Mouse (Mus musculus): ENCODE data around the gene Lrba. TPM values are rescaled to one million over a fixed set of nuclear protein-coding genes. Genes with fewer than 3 reads are reported as not detected.

Lrba gene
- polyA plus RNA-seq, 1 experiment from 2014 or later = 4.4 TPM

DNA sequence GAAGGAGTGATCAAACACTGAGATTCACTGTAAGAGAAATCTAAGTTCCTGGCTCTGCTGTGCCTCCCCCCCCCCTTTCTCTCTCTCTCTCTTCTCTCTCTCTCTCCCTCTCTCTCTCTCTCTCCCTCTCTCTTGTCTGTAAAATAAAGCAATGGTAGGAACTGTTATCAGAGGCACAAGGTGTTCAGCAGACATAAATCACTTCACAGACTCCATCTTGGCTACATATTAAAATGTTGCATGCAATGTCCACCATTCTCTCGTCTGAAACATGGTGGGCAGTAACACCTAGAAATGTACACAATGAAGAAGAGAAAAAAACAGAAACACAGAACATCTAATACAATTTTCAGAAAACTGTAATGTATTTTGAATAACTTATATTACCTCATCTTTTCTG is 534.9 kb downstream of the Lrba start:
- no peak for ATAC-seq (ENCODE audit: low FRiP score)
- H3K4me2 ChIP-seq = no peak overlapping the region
- no peak overlapping the region for H3K4me3 ChIP-seq (replicated peaks)
- 93% methylated on average over 1 of the region's 1 CpGs for WGBS
- no peaks in the 10 kb centered on the region for H3K9me3 ChIP-seq
- H3K36me3 ChIP-seq (replicated peaks) = no peaks in the 10 kb centered on the region
- H3K27ac ChIP-seq = no peak overlapping the region
- peaks cover 10% of the 10 kb centered on the region for H3K27me3 ChIP-seq
- peaks cover 4% of the 10 kb centered on the region; the same call in 1 of the 2 replicates for H3K4me1 ChIP-seq
- H3K9ac ChIP-seq = no peak overlapping the region

DNA sequence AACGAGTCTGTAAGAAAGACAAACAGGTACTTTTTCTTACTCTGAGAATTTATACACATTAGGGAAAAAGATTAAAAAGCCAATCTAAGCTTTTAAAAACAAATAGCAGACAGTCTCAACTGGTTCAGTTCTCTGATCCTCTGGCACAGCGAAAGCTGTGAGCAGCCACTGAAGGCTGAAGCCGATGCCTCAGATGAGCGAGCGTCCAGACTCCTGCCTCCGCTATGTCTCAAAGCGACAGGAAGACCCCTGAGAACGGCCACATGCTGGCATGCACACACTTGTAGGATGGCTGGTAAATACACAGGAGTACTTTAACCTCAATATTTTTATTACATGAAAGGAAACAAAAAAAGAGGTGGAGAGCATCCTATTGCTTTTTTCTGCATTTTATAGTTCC is 535.4 kb downstream of the Lrba start:
- Histone ChIP-seq H3K27ac (no peak overlapping the region), H3K4me3 (replicated peaks) (no peak overlapping the region), H3K4me2 (no peak overlapping the region), H3K9me3 (no peaks in the 10 kb centered on the region), H3K9ac (no peak overlapping the region), H3K36me3 (replicated peaks) (no peaks in the 10 kb centered on the region), H3K27me3 (peaks cover 9% of the 10 kb centered on the region), H3K4me1 (peaks cover 4% of the 10 kb centered on the region; the same call in 1 of the 2 replicates)
- ATAC-seq (ENCODE audit: low FRiP score) = no peak
- 55% methylated on average over 8 of the region's 8 CpGs for WGBS

DNA sequence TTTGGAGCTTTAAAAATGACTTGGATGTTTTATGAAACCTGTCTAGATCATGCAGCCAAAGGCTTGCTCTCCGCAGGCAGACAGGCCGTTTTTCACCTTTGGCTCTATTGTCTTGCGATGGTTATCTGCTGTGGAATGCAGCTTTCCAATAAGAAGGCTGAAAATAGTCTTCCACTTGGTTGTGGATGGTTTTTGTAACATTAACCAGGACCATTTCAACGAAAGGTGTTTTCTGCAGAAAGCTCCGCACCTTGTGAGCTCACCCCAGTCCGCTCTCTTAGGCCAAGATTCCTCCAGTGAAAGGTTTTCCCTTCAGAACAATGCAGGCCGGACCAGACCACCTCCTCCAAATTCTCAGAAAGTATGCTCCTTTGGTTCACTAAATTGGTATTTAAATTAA is 536.0 kb downstream of the Lrba start:
- Histone ChIP-seq H3K4me1 (no peaks in the 10 kb centered on the region), H3K27me3 (peaks cover 6% of the 10 kb centered on the region; the same call in 1 of the 2 replicates), H3K4me2 (no peak overlapping the region), H3K9ac (no peak overlapping the region), H3K4me3 (replicated peaks) (no peak overlapping the region), H3K36me3 (replicated peaks) (no peaks in the 10 kb centered on the region), H3K9me3 (no peaks in the 10 kb centered on the region), H3K27ac (no peak overlapping the region)
- no peak for ATAC-seq (ENCODE audit: low FRiP score)
- WGBS = 54% methylated on average over 7 of the region's 7 CpGs

DNA sequence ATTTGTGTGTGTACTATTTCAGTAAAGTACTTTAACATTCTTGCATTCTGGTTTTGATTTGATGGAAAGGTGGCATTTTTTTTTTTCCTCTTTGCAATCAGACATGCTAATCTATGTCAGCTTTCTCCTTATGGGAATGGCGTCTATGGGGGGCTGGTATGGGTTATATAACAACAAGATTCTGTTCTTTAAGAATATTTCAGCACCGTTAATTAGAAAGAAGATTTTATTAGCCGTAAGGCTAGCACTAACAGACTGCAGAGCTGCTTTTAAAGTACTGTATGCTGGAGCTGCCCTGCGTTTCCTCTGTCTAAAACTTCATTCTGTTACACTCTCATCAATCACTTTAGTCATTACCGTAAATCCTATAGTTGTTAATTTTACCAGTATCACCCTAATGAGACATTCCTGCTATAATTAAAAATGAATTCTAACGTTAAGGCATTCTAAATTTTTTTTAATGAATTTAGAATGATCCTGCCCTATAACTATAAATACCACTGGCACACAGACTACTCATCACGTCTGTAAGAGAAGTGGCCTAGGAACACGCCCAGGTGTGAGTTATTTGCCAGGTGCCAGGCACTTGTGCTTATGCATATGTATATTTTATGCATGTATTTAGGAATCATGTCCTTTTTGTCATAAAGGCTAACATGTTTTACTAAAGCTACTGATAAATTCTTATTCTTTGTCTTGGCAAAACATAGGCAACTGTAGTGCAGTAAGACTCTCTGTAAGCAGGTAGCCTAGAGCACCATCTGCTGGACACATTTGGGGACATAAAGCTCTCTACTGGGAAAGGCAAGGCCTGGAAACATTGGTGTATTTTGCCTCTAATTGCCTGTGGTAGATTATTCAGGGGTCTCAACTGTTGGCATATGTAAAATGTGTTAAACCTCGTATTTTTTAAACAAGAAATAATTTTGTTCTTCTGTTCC is 536.9 kb downstream of the Lrba start:
- H3K4me2 ChIP-seq = no peak overlapping the region
- no peak overlapping the region for H3K4me3 ChIP-seq (replicated peaks)
- no peaks in the 10 kb centered on the region for H3K4me1 ChIP-seq
- H3K36me3 ChIP-seq (replicated peaks) = no peaks in the 10 kb centered on the region
- no peaks in the 10 kb centered on the region for H3K9me3 ChIP-seq
- peak; percentile 79 for ATAC-seq (ENCODE audit: low FRiP score)
- H3K27me3 ChIP-seq = peaks cover 6% of the 10 kb centered on the region; the same call in 1 of the 2 replicates
- H3K27ac ChIP-seq = no peak overlapping the region
- 69% methylated on average over 9 of the region's 9 CpGs for WGBS
- no peak overlapping the region for H3K9ac ChIP-seq

DNA sequence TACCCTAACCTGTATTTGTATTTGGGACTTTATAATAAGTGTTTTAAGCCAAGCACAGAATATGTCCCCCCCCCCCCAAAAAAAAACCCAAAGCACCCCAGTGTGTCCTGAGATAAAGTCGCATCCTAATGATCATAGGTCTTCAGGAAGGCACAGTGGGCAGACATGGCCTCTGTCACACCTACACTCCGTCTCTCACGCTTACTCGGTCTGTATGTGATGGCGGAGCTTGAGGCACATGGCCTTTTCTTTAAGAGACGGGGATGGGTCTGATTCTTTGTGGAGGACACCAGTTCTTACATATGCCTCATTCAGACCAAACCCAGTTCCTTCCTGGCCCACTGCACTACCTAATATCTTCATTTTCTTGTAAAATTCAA is 537.5 kb downstream of the Lrba start:
- Histone ChIP-seq H3K4me2 (no peak overlapping the region), H3K9me3 (no peaks in the 10 kb centered on the region), H3K4me3 (replicated peaks) (no peak overlapping the region), H3K4me1 (no peaks in the 10 kb centered on the region), H3K9ac (no peak overlapping the region), H3K27me3 (peaks cover 6% of the 10 kb centered on the region; the same call in 1 of the 2 replicates), H3K27ac (no peak overlapping the region), H3K36me3 (replicated peaks) (no peaks in the 10 kb centered on the region)
- 92% methylated on average over 6 of the region's 6 CpGs for WGBS
- 0 out of 2 replicates have a peak, but pooled peaks have one; percentile 51 for ATAC-seq (ENCODE audit: low FRiP score)

DNA sequence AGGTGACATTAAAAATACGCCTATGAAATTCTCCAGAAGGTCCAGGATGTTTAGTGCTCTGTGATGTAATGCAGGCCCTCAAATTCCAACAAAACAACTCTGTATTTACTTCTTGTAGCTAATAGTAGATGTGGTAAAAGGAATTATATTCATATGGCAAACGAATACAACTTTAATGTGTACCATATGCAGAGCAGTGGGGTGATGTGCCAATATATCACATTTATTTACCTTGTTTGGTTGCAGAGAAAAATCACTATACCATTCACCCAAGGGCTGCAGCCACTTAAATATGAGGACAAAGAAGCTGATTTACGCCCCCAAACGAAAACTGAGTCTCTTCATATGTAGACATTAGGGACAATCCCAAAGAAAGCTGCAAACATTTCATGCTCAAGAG is 538.0 kb downstream of the Lrba start:
- Histone ChIP-seq H3K36me3 (replicated peaks) (no peaks in the 10 kb centered on the region), H3K4me3 (replicated peaks) (no peak overlapping the region), H3K27ac (no peak overlapping the region), H3K9ac (no peak overlapping the region), H3K9me3 (no peaks in the 10 kb centered on the region), H3K27me3 (peaks cover 6% of the 10 kb centered on the region; the same call in 1 of the 2 replicates), H3K4me2 (no peak overlapping the region), H3K4me1 (no peaks in the 10 kb centered on the region)
- 92% methylated on average over 4 of the region's 4 CpGs for WGBS
- no peak for ATAC-seq (ENCODE audit: low FRiP score)

DNA sequence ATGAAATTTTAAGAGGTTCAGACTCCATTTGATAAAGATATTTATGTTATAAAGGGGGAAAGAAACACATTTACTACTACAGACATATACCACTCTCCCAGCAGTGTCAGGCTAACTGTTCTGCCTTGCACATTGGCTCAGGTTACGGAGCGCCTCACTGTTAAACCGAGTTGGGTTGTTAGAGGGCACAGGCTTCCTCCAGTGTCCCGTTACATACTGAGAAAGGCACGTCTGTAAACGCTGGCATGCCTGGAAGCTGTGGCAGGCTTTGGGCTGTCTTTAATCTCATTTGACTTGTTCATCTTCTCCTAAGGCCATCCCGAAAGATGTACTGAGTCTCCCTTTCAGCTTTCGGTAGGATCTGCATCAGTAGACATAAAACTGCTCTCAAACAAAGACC is 544.1 kb downstream of the Lrba start:
- Histone ChIP-seq H3K27ac (no peak overlapping the region), H3K4me2 (no peak overlapping the region), H3K36me3 (replicated peaks) (no peaks in the 10 kb centered on the region), H3K9ac (no peak overlapping the region), H3K9me3 (no peaks in the 10 kb centered on the region), H3K4me1 (peaks cover 13% of the 10 kb centered on the region), H3K4me3 (replicated peaks) (no peak overlapping the region), H3K27me3 (no peaks in the 10 kb centered on the region; the same call in 1 of the 2 replicates)
- WGBS = 21% methylated on average over 8 of the region's 8 CpGs
- no peak for ATAC-seq (ENCODE audit: low FRiP score)

DNA sequence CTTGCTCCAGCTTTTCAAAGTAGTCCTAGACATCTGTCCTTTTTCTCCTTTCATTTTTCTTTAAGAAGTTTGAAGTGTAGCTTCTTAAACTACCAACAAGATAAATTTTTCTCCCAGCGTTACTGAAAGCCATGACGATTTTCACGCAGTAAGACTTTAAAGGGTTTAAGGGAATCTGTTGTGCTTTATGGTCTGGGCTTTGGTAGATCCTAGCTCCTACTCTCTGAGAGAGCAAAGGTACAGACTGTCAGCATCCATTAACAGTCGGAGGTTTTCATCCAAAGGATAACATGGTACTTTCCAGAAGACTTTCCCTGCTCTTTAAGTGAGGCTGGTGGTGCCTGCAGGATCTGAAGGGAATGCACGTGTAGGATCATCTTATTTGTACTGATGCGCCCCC is 544.5 kb downstream of the Lrba start:
- Histone ChIP-seq H3K9me3 (no peaks in the 10 kb centered on the region), H3K4me1 (peaks cover 13% of the 10 kb centered on the region), H3K27me3 (no peaks in the 10 kb centered on the region; the same call in 1 of the 2 replicates), H3K27ac (no peak overlapping the region), H3K9ac (no peak overlapping the region), H3K4me2 (no peak overlapping the region), H3K36me3 (replicated peaks) (no peaks in the 10 kb centered on the region), H3K4me3 (replicated peaks) (no peak overlapping the region)
- WGBS = 55% methylated on average over 6 of the region's 6 CpGs
- no peak for ATAC-seq (ENCODE audit: low FRiP score)

DNA sequence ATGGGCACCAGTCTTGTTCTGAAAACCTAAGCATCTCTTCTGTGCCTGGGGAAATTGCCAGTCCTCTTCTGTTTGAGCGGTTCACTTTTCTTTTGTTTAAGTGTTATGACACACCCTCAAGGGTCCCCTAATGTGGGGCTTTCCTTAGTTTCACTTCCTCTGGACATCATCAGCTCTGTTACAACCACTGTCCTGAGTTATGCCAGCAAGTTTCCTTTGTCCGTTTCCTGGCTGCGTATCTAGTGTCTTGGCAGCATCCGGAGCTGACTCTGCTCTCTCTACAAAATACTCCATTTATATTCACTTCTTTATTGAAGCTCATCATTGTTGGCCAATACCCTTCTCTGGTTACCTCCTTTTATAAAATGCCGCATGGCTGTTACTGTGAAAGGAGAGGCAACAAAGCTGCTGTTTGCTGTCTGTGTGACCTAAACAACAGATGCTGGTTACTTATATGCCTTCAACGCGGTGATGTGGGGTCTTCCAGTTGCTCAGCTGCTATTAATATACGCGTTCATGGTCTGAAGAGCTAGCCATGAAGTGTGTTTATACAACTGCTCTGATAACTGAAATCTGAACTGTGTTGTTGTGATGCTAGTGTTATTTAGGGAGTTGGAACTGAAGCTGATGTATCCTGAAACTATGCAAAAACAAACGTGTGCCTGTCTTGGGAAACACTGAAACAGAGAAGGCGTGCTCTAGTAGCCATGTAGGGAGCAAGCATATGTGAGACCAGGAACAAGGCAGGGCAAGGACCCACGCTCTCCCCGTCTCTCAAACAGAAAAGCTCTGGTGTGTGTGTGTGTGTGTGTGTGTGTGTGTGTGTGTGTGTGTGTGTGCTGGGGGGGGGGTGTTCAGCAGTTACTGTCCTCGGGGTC is 550.3 kb downstream of the Lrba start:
- H3K9me3 ChIP-seq = no peaks in the 10 kb centered on the region
- 63% methylated on average over 14 of the region's 14 CpGs for WGBS
- H3K27ac ChIP-seq = no peak overlapping the region
- H3K4me3 ChIP-seq (replicated peaks) = no peak overlapping the region
- peaks cover 15% of the 10 kb centered on the region for H3K4me1 ChIP-seq
- H3K27me3 ChIP-seq = no peaks in the 10 kb centered on the region; the same call in 1 of the 2 replicates
- ATAC-seq (ENCODE audit: low FRiP score) = no peak; the same call in 1 of the 2 replicates
- H3K36me3 ChIP-seq (replicated peaks) = no peaks in the 10 kb centered on the region
- no peak overlapping the region for H3K4me2 ChIP-seq
- H3K9ac ChIP-seq = no peak overlapping the region

DNA sequence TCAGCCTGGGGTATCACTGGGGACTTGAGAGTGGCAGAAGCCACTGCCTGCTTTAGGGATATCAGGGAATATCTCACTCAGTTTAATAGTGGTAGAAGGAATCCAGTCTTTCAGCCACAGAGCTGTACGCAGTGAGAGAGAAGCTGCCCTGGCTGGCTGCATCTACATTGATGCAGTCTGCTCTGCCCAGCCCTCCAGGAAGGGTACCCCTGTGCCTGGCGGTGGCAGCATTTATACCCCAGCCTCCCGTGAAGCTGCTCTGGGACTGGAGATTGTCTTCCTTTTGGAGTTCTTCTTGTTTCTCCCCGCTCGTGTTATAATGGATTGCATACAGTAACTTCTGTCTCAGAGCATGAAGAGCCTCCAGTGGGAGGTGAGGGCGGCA is 551.0 kb downstream of the Lrba start:
- Histone ChIP-seq H3K36me3 (replicated peaks) (no peaks in the 10 kb centered on the region), H3K9me3 (no peaks in the 10 kb centered on the region), H3K9ac (no peak overlapping the region), H3K27me3 (no peaks in the 10 kb centered on the region; the same call in 1 of the 2 replicates), H3K4me2 (no peak overlapping the region), H3K4me1 (peaks cover 15% of the 10 kb centered on the region), H3K27ac (no peak overlapping the region), H3K4me3 (replicated peaks) (no peak overlapping the region)
- 77% methylated on average over 6 of the region's 6 CpGs for WGBS
- ATAC-seq (ENCODE audit: low FRiP score) = no peak

DNA sequence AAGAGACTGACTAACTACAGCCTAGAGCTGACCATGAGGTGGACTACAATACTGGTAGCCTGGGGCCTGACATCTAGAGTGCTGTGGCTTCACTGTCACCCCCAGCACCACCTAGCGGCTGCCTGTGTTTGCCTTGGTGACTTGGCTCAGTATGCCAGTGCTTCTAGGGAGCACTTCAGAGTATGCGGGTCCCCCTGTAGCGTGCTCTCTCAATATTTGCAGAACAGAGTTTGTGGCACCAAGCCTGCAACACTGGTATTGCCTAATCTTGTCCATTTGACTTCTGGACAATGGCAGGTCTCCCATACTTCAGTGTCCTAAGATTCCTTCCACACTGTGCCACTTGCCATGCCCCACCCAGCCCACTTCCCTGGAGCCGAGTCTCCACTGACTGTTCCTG is 555.2 kb downstream of the Lrba start:
- whole genome bisulfite sequencing = 70% methylated on average over 4 of the region's 4 CpGs
- ATAC-seq (ENCODE audit: low FRiP score) = no peak; the same call in 1 of the 2 replicates

DNA sequence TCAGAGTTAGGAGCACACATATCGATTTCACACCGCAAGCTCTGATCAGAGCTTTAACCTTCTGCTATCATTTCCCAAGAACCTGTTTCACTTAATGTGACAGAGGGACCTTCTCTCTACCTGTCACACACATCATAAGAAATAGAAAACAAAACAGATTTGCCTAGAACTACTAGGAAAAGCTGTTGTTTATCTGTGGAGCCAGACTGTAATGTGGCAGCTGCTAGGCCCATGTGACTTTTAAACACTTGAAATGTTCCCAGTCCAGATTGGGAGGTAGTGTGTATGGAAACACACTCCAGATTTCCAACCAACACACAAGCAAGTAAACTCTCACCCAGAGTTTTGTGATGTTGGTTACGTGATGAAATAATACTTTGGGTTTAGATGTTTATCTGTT is 559.6 kb downstream of the Lrba start:
- Histone ChIP-seq H3K9me3 (no peaks in the 10 kb centered on the region), H3K27ac (no peak overlapping the region), H3K4me1 (peaks cover 10% of the 10 kb centered on the region; the same call in 1 of the 2 replicates), H3K36me3 (replicated peaks) (peaks cover 23% of the 10 kb centered on the region), H3K4me3 (replicated peaks) (no peak overlapping the region), H3K9ac (no peak overlapping the region), H3K4me2 (no peak overlapping the region), H3K27me3 (no peaks in the 10 kb centered on the region)
- WGBS = 97% methylated on average over 3 of the region's 3 CpGs
- no peak for ATAC-seq (ENCODE audit: low FRiP score)

More for the DNA sequence above, 555.2 kb downstream of the Lrba start:
- Histone ChIP-seq H3K9ac (no peak overlapping the region), H3K4me1 (peaks cover 10% of the 10 kb centered on the region), H3K27me3 (no peaks in the 10 kb centered on the region), H3K36me3 (replicated peaks) (peaks cover 3% of the 10 kb centered on the region; the same call in 1 of the 2 replicates), H3K9me3 (no peaks in the 10 kb centered on the region), H3K27ac (no peak overlapping the region), H3K4me2 (no peak overlapping the region), H3K4me3 (replicated peaks) (no peak overlapping the region)

Data from forebrain, embryonic 12.5 days (tissue).